ENCODE assay signal across 24 mouse cellular contexts in the genomic region with DNA sequence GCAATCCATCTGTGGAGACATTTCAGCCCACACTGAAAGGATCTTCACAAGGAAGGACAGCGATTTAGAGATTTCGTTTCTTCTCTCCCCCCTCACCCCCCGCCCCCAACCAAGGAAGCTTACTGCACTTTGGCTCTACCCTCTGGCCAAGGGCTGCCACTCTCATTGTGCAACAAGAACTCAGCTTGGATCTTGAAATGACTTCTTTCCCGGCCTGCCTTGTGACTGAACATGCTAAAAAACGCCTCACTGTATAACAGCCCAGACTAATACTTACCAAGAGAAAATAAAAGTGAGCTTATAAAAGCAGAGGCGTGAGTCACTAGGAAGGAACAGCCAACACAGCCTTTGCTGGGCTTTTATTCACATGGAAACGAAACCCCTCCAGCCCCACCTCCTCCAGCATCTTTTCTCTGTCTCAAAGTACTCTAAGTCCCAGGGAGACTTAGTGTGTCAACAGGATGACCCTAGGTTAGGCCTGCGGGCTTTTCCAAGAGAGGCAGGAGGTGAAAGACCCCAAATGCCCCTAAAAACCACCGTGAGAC.
DNase-seq lines count a peak whose midpoint lies in the region; ATAC-seq and TF ChIP-seq lines count a peak whose summit lies in the region.
"Had no signal": no experiment of that assay in that cellular context is flagged by ENCODE, and none has a peak within 500 bp of the region (broad histone marks: within the 10 kb centered on the region; RNA-seq: fewer than 3 reads in every experiment).

No protein-coding gene starts in this region.

- H3K27ac ChIP-seq in heart, embryonic 12.5 days (ENCODE audit: poor library complexity, severe bottlenecking), result no peak overlapping the region
- 0 out of 2 replicates have a peak overlapping the region, but pooled peaks have one; percentile 22 for H3K27ac ChIP-seq in spleen, adult 2 months (ENCODE audit: insufficient read depth, low read length)
- no peak overlapping the region for H3K27ac ChIP-seq in forebrain, embryonic 10.5 days
- no peak overlapping the region for H3K27ac ChIP-seq in forebrain, embryonic 16.5 days (ENCODE audit: low read length)
- H3K27ac ChIP-seq: embryonic facial prominence, embryonic 12.5 days; forebrain, embryonic 15.5 days; heart, embryonic 13.5 days; hindbrain, embryonic 12.5 days; layer of hippocampus, adult 2 months; midbrain, embryonic 12.5 days; neural tube, embryonic 15.5 days had no signal

- WGBS in heart, embryonic 12.5 days, result 77% methylated on average over 9 of the region's 9 CpGs
- 75% methylated on average over 9 of the region's 9 CpGs for WGBS in spleen, adult 2 months
- WGBS in forebrain, embryonic 10.5 days, result 78% methylated on average over 9 of the region's 9 CpGs
- 65% methylated on average over 9 of the region's 9 CpGs for WGBS in forebrain, embryonic 16.5 days

- H3K4me2 ChIP-seq in heart, embryonic 12.5 days, result no peak overlapping the region
- H3K4me2 ChIP-seq in forebrain, embryonic 16.5 days (ENCODE audit: low read length), result no peak overlapping the region
- H3K4me2 ChIP-seq: embryonic facial prominence, embryonic 12.5 days; forebrain, embryonic 15.5 days; heart, embryonic 13.5 days; hindbrain, embryonic 12.5 days; liver, embryonic 11.5 days; midbrain, embryonic 12.5 days; neural tube, embryonic 15.5 days had no signal

- H3K36me3 ChIP-seq in heart, embryonic 12.5 days, result no peaks in the 10 kb centered on the region
- no peaks in the 10 kb centered on the region for H3K36me3 ChIP-seq in spleen, adult 2 months (ENCODE audit: control insufficient read depth, insufficient read depth, low read length)
- no peaks in the 10 kb centered on the region for H3K36me3 ChIP-seq in forebrain, embryonic 10.5 days (replicated peaks)
- H3K36me3 ChIP-seq in forebrain, embryonic 16.5 days (ENCODE audit: control insufficient read depth, insufficient read depth), result no peaks in the 10 kb centered on the region
- H3K36me3 ChIP-seq: embryonic facial prominence, embryonic 12.5 days; forebrain, embryonic 15.5 days; heart, embryonic 13.5 days; hindbrain, embryonic 12.5 days; midbrain, embryonic 12.5 days; neural tube, embryonic 15.5 days had no signal

- TF ChIP-seq CTCF in spleen, adult 2 months (IDR thresholded peaks at IDR 0.05; ENCODE audit: extremely low read depth, insufficient read depth, insufficient read length, insufficient replicate concordance), result no peak

- H3K4me1 ChIP-seq in heart, embryonic 12.5 days (replicated peaks), result 0 out of 2 replicates have a peak, but pooled peaks cover 3% of the 10 kb centered on the region
- H3K4me1 ChIP-seq in spleen, adult 2 months (ENCODE audit: control insufficient read depth, insufficient read depth, insufficient read length), result peaks cover 13% of the 10 kb centered on the region; the same call in 1 of the 2 replicates
- H3K4me1 ChIP-seq in forebrain, embryonic 10.5 days, result peaks cover 6% of the 10 kb centered on the region; the same call in 1 of the 2 replicates
- H3K4me1 ChIP-seq in forebrain, embryonic 16.5 days (replicated peaks; ENCODE audit: control insufficient read depth, insufficient read depth, low read length), result no peaks in the 10 kb centered on the region
- H3K4me1 ChIP-seq: embryonic facial prominence, embryonic 12.5 days; heart, embryonic 13.5 days; hindbrain, embryonic 12.5 days; midbrain, embryonic 12.5 days; neural tube, embryonic 15.5 days had no signal

- no peaks in the 10 kb centered on the region for H3K27me3 ChIP-seq in heart, embryonic 12.5 days (replicated peaks)
- H3K27me3 ChIP-seq in spleen, adult 2 months (ENCODE audit: control insufficient read depth, insufficient read depth, low read length), result no peaks in the 10 kb centered on the region
- H3K27me3 ChIP-seq in forebrain, embryonic 10.5 days (ENCODE audit: poor library complexity, severe bottlenecking), result no peaks in the 10 kb centered on the region
- no peaks in the 10 kb centered on the region for H3K27me3 ChIP-seq in forebrain, embryonic 16.5 days (replicated peaks; ENCODE audit: control insufficient read depth, insufficient read depth, low read length)
- H3K27me3 ChIP-seq: embryonic facial prominence, embryonic 12.5 days; forebrain, embryonic 15.5 days; heart, embryonic 13.5 days; hindbrain, embryonic 12.5 days; midbrain, embryonic 12.5 days; neural tube, embryonic 15.5 days had no signal

- 0 out of 2 replicates have a peak, but pooled peaks cover 4% of the 10 kb centered on the region for H3K9me3 ChIP-seq in heart, embryonic 12.5 days (replicated peaks)
- peaks cover 3% of the 10 kb centered on the region; the same call in 1 of the 2 replicates for H3K9me3 ChIP-seq in forebrain, embryonic 10.5 days
- H3K9me3 ChIP-seq in forebrain, embryonic 16.5 days (ENCODE audit: control insufficient read depth, low read length), result no peaks in the 10 kb centered on the region
- H3K9me3 ChIP-seq: forebrain, embryonic 15.5 days; hindbrain, embryonic 12.5 days; midbrain, embryonic 12.5 days; neural tube, embryonic 15.5 days had no signal

- ATAC-seq in heart, embryonic 12.5 days (ENCODE audit: insufficient number of reproducible peaks, low FRiP score), result no peak
- ATAC-seq in forebrain, embryonic 16.5 days, result no peak
- ATAC-seq: forebrain, embryonic 15.5 days; intestine, postnatal 0 days; liver, postnatal 0 days had no signal

- no peak overlapping the region for H3K4me3 ChIP-seq in heart, embryonic 12.5 days
- H3K4me3 ChIP-seq in spleen, adult 2 months (ENCODE audit: extremely low read depth, insufficient read depth, insufficient read length), result no peak overlapping the region
- no peak overlapping the region for H3K4me3 ChIP-seq in forebrain, embryonic 10.5 days
- no peak overlapping the region for H3K4me3 ChIP-seq in forebrain, embryonic 16.5 days (replicated peaks; ENCODE audit: low read length)
- H3K4me3 ChIP-seq: embryonic facial prominence, embryonic 12.5 days; erythroblast, embryonic 14.5 days; forebrain, embryonic 15.5 days; heart, embryonic 13.5 days; hindbrain, embryonic 12.5 days; layer of hippocampus, adult 2 months; midbrain, embryonic 12.5 days; neural tube, embryonic 15.5 days had no signal

- H3K9ac ChIP-seq in heart, embryonic 12.5 days, result no peak overlapping the region
- no peak overlapping the region for H3K9ac ChIP-seq in forebrain, embryonic 16.5 days (replicated peaks; ENCODE audit: low read depth, low read length)
- H3K9ac ChIP-seq: embryonic facial prominence, embryonic 12.5 days; forebrain, embryonic 15.5 days; heart, embryonic 13.5 days; hindbrain, embryonic 12.5 days; liver, postnatal 0 days; midbrain, embryonic 12.5 days; neural tube, embryonic 15.5 days had no signal

- no peak for TF ChIP-seq POLR2A in spleen, adult 2 months (IDR thresholded peaks at IDR 0.05; ENCODE audit: low read depth, low read length)

- DNase-seq in heart, adult 11 months, result peak; percentile 93
- no peak for DNase-seq in spleen, adult 2 months (ENCODE audit: low read depth in 1 of 2, low spot score in 2 of 2)
- no peak for DNase-seq in spleen, postnatal 14 days (ENCODE audit: low spot score in 2 of 2)
- peak; percentile 85 for DNase-seq in fibroblast of lung, adult 2 months (ENCODE audit: low read depth)
- no peak for DNase-seq in forebrain, embryonic 10.5 days (ENCODE audit: extremely low spot score, low spot score)
- DNase-seq: adrenal gland, postnatal 14 days; cerebellum, postnatal 14 days; heart, postnatal 14 days; kidney, postnatal 25 days; liver, postnatal 0 days; right cerebral cortex, adult 18-20 months; right cerebral cortex, postnatal 4 days had no signal

Comparison
In these comparisons a context has a peak if more than half of its experiments do, and no peak if none do; other contexts are left out.
1. DNase-seq: peak in heart, adult 11 months (single experiment) and fibroblast of lung, adult 2 months (single experiment); none in spleen, adult 2 months (0 of 2), spleen, postnatal 14 days (0 of 2) and forebrain, embryonic 10.5 days (single experiment).